ENCODE assay signal across 12 mouse cellular contexts in genomic region chr2:125922877-125923276, GRCm38 (mm10).
DNase-seq lines count a peak whose midpoint lies in the region; ATAC-seq and TF ChIP-seq lines count a peak whose summit lies in the region.
"Had no signal": no experiment of that assay in that cellular context is flagged by ENCODE, and none has a peak within 500 bp of the region (broad histone marks: within the 10 kb centered on the region; RNA-seq: fewer than 3 reads in every experiment).

No protein-coding gene starts in this region.

- no peaks in the 10 kb centered on the region for H3K4me1 ChIP-seq in testis, adult 2 months (ENCODE audit: control insufficient read depth, insufficient read depth, low read length)
- H3K4me1 ChIP-seq in stomach, postnatal 0 days (replicated peaks; ENCODE audit: control insufficient read depth, insufficient read depth): no peaks in the 10 kb centered on the region
- H3K4me1 ChIP-seq: forebrain, embryonic 10.5 days; midbrain, embryonic 12.5 days had no signal

- WGBS in stomach, postnatal 0 days: 75% methylated on average over 4 of the region's 4 CpGs

- H3K4me2 ChIP-seq in stomach, postnatal 0 days (replicated peaks; ENCODE audit: low read depth): no peak overlapping the region
- H3K4me2 ChIP-seq: midbrain, embryonic 12.5 days had no signal

- H3K36me3 ChIP-seq in testis, adult 2 months (ENCODE audit: control insufficient read depth, insufficient read depth, low read length): no peaks in the 10 kb centered on the region
- H3K36me3 ChIP-seq in stomach, postnatal 0 days (ENCODE audit: control insufficient read depth, insufficient read depth, low read length): peaks cover 2% of the 10 kb centered on the region; the same call in 1 of the 2 replicates
- H3K36me3 ChIP-seq: midbrain, embryonic 12.5 days had no signal

- no peak overlapping the region for H3K9ac ChIP-seq in stomach, postnatal 0 days (ENCODE audit: low read length)
- H3K9ac ChIP-seq: midbrain, embryonic 12.5 days had no signal

- H3K9me3 ChIP-seq in stomach, postnatal 0 days (ENCODE audit: control insufficient read depth, low read length): no peaks in the 10 kb centered on the region
- H3K9me3 ChIP-seq: forebrain, embryonic 10.5 days; midbrain, embryonic 12.5 days had no signal

- DNase-seq in kidney, adult 11 months: peak; percentile 9
- no peak for DNase-seq in kidney, adult 8-10 months
- DNase-seq in testis, postnatal 10 days (ENCODE audit: low spot score): no peak
- DNase-seq in testis, postnatal 14 days (ENCODE audit: low spot score): peak; percentile 34
- DNase-seq in stomach, postnatal 0 days (ENCODE audit: low spot score): no peak
- no peak for DNase-seq in layer of hippocampus, adult 8-10 months (ENCODE audit: low spot score in 2 of 2)

- peak; percentile 85 for ATAC-seq in common myeloid progenitor, adult 5-6 weeks (replicated peaks; ENCODE audit: low read depth, poor library complexity, severe bottlenecking)
- no peak for ATAC-seq in stomach, postnatal 0 days (ENCODE audit: low FRiP score, low TSS enrichment)
- ATAC-seq: hindbrain, embryonic 16.5 days had no signal

- no peak overlapping the region for H3K4me3 ChIP-seq in testis, adult 2 months (ENCODE audit: control insufficient read depth, low read depth, low read length)
- no peak overlapping the region for H3K4me3 ChIP-seq in stomach, postnatal 0 days (ENCODE audit: low read depth, low read length)
- H3K4me3 ChIP-seq: forebrain, embryonic 10.5 days; layer of hippocampus, adult 2 months; midbrain, embryonic 12.5 days had no signal

- TF ChIP-seq POLR2A in testis, adult 2 months (IDR thresholded peaks at IDR 0.05; ENCODE audit: control insufficient read depth, low read depth, low read length): no peak

- no peak for TF ChIP-seq EP300 in stomach, postnatal 0 days (optimal IDR thresholded peaks at IDR 0.05)

- peak overlapping the region; percentile 9 for H3K27ac ChIP-seq in testis, adult 2 months (ENCODE audit: control insufficient read depth, insufficient read depth, low read depth, low read length)
- no peak overlapping the region for H3K27ac ChIP-seq in stomach, postnatal 0 days (replicated peaks)
- H3K27ac ChIP-seq: forebrain, embryonic 10.5 days; layer of hippocampus, adult 2 months; midbrain, embryonic 12.5 days had no signal

- H3K27me3 ChIP-seq in testis, adult 2 months (ENCODE audit: control insufficient read depth, insufficient read depth, low read length): no peaks in the 10 kb centered on the region
- H3K27me3 ChIP-seq in stomach, postnatal 0 days (ENCODE audit: control insufficient read depth, insufficient read depth, low read length): no peaks in the 10 kb centered on the region
- H3K27me3 ChIP-seq: midbrain, embryonic 12.5 days had no signal

- TF ChIP-seq CTCF in testis, adult 2 months (IDR thresholded peaks at IDR 0.05; ENCODE audit: control insufficient read depth, insufficient read depth, insufficient replicate concordance, low read depth, low read length): no peak
- no peak for TF ChIP-seq CTCF in stomach, postnatal 0 days (IDR thresholded peaks at IDR 0.05; ENCODE audit: low read depth)

Comparison
In these comparisons a context has a peak if more than half of its experiments do, and no peak if none do; other contexts are left out.
1. DNase-seq: peak in kidney, adult 11 months (single experiment) and testis, postnatal 14 days (single experiment); none in kidney, adult 8-10 months (0 of 2), testis, postnatal 10 days (single experiment), stomach, postnatal 0 days (single experiment) and layer of hippocampus, adult 8-10 months (0 of 2).